Mouse (Mus musculus): ENCODE measurements around the gene Tmem28. TPM values are rescaled to one million over a fixed set of nuclear protein-coding genes. Genes with fewer than 3 reads are reported as not detected.

Tmem28 gene
- total RNA-seq (2018; cell fraction: chromatin; rRNA removed) = not detected
- not detected for total RNA-seq (2018; cell fraction: cytosol; rRNA removed)
- total RNA-seq (2018; cell fraction: nucleus; rRNA removed) = not detected
- polyA plus RNA-seq (2018) = not detected in 3 replicates

DNA sequence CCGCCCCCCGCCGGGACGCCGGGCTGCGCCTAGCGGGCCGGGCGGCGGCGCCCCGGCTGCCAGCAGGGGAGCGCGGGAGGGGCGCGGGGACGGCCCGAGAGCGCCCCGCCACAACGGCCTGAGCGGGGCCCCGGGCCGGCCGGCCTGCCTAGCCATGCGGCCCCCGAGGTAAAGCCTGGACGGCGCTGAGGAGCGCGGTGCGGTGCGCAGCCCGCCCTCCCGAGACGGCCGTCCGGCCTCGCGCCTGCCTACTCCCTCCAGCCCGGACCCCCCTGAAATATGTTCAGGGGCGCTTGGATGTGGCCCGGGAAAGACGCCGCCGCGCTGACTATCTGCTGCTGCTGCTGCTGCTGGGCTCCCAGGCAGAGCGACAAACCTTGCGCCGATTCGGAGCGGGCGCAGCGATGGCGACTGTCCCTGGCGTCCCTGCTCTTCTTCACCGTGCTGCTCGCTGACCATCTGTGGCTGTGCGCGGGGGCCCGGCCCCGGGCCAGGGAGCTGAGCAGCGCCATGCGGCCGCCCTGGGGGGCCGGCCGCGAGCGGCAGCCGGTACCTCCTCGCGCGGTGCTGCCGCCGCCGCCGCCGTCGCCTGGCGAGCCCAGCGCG lies at the start of gene Tmem28:
Gene Tmem28, plus strand, starts transcription at position 232 of the 606 bp plus-strand sequence.
- Histone ChIP-seq H3K27ac (no peak within 1 kb of the TSS), H3K79me2 (ENCODE audit: inconsistent target) (no peaks in the 10 kb centered on the region), H3K4me3 (ENCODE audit: inconsistent target) (no peak within 1 kb of the TSS), H3K36me3 (ENCODE audit: inconsistent target) (no peaks in the 10 kb centered on the region)
- WGBS (ENCODE audit: missing documents) = 21% methylated on average over 28 of the region's 82 CpGs

DNA sequence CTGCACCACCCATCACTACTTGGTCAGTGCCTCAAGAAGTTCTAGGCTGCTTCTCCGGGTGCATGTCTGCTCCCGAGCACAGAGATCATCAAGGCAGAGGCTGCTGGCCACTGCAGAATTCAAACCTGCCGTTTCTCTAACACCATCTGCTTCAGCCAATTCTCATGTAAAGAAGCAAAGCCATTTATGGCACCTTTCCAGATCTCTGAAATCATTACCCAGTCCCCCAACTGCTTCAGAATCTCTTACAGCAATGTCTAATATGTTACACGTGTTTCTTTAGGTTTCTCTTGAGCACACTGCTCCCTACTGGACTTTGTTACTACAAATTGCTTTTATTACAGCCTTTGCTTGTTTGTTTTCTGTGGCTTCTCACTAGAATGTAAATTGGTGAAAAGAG lies 40.5 kb upstream of the Tmem28 start:
- H3K27ac ChIP-seq = no peak overlapping the region
- no peak overlapping the region for H3K4me3 ChIP-seq (ENCODE audit: inconsistent target)
- 67% methylated on average over 4 of the region's 4 CpGs for WGBS (ENCODE audit: missing documents)
- H3K79me2 ChIP-seq (ENCODE audit: inconsistent target) = no peaks in the 10 kb centered on the region
- H3K36me3 ChIP-seq (ENCODE audit: inconsistent target) = no peaks in the 10 kb centered on the region

DNA sequence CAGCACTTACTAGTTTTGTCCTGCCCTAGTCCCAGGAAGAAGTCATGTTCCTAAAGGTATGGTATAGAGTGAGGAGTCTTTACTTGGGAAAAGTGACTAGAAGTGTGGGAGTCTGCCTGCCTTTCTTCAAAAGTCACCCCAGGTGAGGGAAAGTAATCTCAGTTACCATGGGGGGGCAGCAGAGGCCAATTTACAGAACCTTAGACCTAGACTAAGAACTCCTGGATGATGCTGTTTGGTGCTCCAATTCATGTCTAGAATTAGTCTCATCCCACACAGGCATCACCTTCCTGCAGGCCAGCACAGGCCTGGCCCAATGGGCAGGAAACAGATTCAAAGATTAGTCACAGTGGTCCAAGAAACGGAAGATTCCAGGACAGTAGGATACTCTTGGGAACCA lies 12.4 kb upstream of the Tmem28 start:
- 57% methylated on average over 1 of the region's 1 CpGs for WGBS (ENCODE audit: missing documents)
- no peaks in the 10 kb centered on the region for H3K36me3 ChIP-seq (ENCODE audit: inconsistent target)
- H3K4me3 ChIP-seq (ENCODE audit: inconsistent target) = no peak overlapping the region
- no peaks in the 10 kb centered on the region for H3K79me2 ChIP-seq (ENCODE audit: inconsistent target)
- H3K27ac ChIP-seq = no peak overlapping the region

DNA sequence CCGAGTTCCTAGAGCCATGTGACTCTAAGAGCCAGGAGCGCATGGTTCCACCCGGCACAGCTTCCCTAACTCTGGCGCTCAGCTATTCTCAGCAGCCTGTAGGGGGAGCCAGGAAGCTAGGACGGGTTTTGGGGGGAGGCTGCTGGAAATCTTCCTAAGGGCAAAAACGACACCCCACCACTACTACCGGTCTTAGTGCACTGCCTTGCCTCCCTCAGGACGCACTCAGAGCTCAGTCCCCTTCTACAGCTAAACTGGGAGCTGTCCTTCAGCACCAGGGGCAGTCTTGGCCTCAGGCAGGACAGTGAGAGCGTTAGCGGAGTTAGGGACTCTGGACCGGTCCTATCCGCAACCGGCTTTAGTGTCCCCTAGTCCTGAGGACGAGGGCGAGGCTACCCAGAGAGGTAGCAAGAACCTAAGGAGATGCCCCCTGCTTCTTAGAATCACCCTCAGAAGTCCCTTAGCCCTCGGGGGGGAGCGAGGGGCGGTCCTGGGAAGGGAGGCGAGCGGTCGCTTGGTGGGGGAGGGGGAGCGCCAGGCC lies 1.4 kb upstream of the Tmem28 start:
- no peak overlapping the region for H3K4me3 ChIP-seq (ENCODE audit: inconsistent target)
- H3K79me2 ChIP-seq (ENCODE audit: inconsistent target) = no peaks in the 10 kb centered on the region
- WGBS (ENCODE audit: missing documents) = 29% methylated on average over 20 of the region's 22 CpGs
- H3K27ac ChIP-seq = no peak overlapping the region
- H3K36me3 ChIP-seq (ENCODE audit: inconsistent target) = no peaks in the 10 kb centered on the region

- no peaks in the 10 kb centered on the region for H3K79me2 ChIP-seq (ENCODE audit: inconsistent target)
- no peaks in the 10 kb centered on the region for H3K36me3 ChIP-seq (ENCODE audit: inconsistent target)
- WGBS (ENCODE audit: missing documents) = 17% methylated on average over 49 of the region's 105 CpGs
- H3K27ac ChIP-seq = no peak overlapping the region
- no peak overlapping the region for H3K4me3 ChIP-seq (ENCODE audit: inconsistent target)
Measured at GRCm38 (mm10) chrX:99819936-99820789, 658 bp upstream of the Tmem28 start.

GRCm38 (mm10) chrX:99842090-99842489 lies 21.3 kb downstream of the Tmem28 start:
- H3K4me3 ChIP-seq (ENCODE audit: inconsistent target) = no peak overlapping the region
- 20% methylated on average over 2 of the region's 2 CpGs for WGBS (ENCODE audit: missing documents)
- H3K79me2 ChIP-seq (ENCODE audit: inconsistent target) = no peaks in the 10 kb centered on the region
- no peaks in the 10 kb centered on the region for H3K36me3 ChIP-seq (ENCODE audit: inconsistent target)
- no peak overlapping the region for H3K27ac ChIP-seq

GRCm38 (mm10) chrX:99853261-99853741 lies 32.5 kb downstream of the Tmem28 start:
- no peak overlapping the region for H3K4me3 ChIP-seq (ENCODE audit: inconsistent target)

GRCm38 (mm10) chrX:99853834-99854233 lies 33.0 kb downstream of the Tmem28 start:
- H3K27ac ChIP-seq = no peak overlapping the region
- H3K36me3 ChIP-seq (ENCODE audit: inconsistent target) = no peaks in the 10 kb centered on the region
- 78% methylated on average over 2 of the region's 3 CpGs for WGBS (ENCODE audit: missing documents)
- no peak overlapping the region for H3K4me3 ChIP-seq (ENCODE audit: inconsistent target)
- H3K79me2 ChIP-seq (ENCODE audit: inconsistent target) = no peaks in the 10 kb centered on the region

More at GRCm38 (mm10) chrX:99853261-99853741, 32.5 kb downstream of the Tmem28 start:
- Histone ChIP-seq H3K79me2 (ENCODE audit: inconsistent target) (no peaks in the 10 kb centered on the region), H3K27ac (no peak overlapping the region), H3K36me3 (ENCODE audit: inconsistent target) (no peaks in the 10 kb centered on the region)
- WGBS (ENCODE audit: missing documents) = 19% methylated on average over 28 of the region's 35 CpGs

DNA sequence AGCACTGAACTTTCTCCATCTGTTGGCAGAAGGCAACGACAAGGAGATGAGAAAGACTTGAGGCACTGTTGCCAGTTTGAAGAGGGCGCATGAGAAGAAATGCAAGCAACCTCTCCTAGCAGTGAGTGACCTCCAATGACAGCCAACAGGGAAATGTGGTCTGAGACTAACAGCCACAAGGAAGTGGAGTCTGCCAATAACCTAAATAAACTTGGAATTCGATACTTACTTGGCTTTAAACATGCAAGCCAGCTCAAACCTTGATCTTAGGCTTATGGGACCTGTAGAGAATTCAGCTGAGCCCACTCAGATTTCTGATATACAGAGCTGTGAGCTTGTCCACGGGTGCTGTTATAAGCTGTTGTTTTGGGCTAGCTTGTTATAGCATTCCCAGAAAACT lies 51.4 kb downstream of the Tmem28 start:
- no peaks in the 10 kb centered on the region for H3K36me3 ChIP-seq (ENCODE audit: inconsistent target)
- H3K27ac ChIP-seq = no peak overlapping the region
- H3K4me3 ChIP-seq (ENCODE audit: inconsistent target) = no peak overlapping the region
- WGBS (ENCODE audit: missing documents) = 79% methylated on average over 4 of the region's 4 CpGs
- no peaks in the 10 kb centered on the region for H3K79me2 ChIP-seq (ENCODE audit: inconsistent target)

DNA sequence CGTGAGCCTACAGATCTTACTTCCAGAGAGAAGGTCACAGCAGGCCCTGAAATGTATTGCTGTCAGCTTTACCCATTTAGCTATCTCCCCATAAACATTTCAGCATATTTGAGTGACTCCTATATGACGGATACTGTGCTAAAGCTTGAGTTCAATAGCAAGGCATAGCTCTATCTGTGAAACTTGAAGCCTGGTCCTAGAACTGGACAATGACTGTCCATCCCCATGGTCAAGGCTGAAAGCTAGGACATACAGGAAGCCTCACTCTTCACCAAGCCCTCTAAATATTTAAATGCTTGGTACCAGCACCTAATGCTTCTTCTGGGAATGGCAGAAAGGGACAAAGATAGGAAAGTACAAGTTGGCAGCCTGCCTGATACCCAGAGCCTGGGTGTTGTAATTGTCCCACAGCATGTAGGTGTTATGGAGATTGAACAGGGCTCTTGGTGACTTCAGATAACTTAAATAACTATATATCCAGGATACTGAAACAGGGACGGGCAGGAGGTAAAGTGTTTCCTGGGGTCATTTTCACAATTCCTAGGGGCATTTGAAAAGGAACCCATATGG lies 51.9 kb downstream of the Tmem28 start:
- Histone ChIP-seq H3K36me3 (ENCODE audit: inconsistent target) (no peaks in the 10 kb centered on the region), H3K27ac (no peak overlapping the region), H3K4me3 (ENCODE audit: inconsistent target) (no peak overlapping the region), H3K79me2 (ENCODE audit: inconsistent target) (no peaks in the 10 kb centered on the region)
- WGBS (ENCODE audit: missing documents) = 85% methylated on average over 3 of the region's 3 CpGs

GRCm38 (mm10) chrX:99873259-99873919 lies 52.6 kb downstream of the Tmem28 start:
- H3K79me2 ChIP-seq (ENCODE audit: inconsistent target) = no peaks in the 10 kb centered on the region
- WGBS (ENCODE audit: missing documents) = 79% methylated on average over 2 of the region's 2 CpGs
- H3K36me3 ChIP-seq (ENCODE audit: inconsistent target) = no peaks in the 10 kb centered on the region
- no peak overlapping the region for H3K27ac ChIP-seq
- no peak overlapping the region for H3K4me3 ChIP-seq (ENCODE audit: inconsistent target)

- Histone ChIP-seq H3K4me3 (ENCODE audit: inconsistent target) (no peak overlapping the region), H3K27ac (no peak overlapping the region), H3K36me3 (ENCODE audit: inconsistent target) (no peaks in the 10 kb centered on the region), H3K79me2 (ENCODE audit: inconsistent target) (no peaks in the 10 kb centered on the region)
- 37% methylated on average over 3 of the region's 4 CpGs for WGBS (ENCODE audit: missing documents)
Measured at GRCm38 (mm10) chrX:99873920-99874296, 53.1 kb downstream of the Tmem28 start.

GRCm38 (mm10) chrX:99876781-99877180 lies 56.0 kb downstream of the Tmem28 start:
- Histone ChIP-seq H3K79me2 (ENCODE audit: inconsistent target) (no peaks in the 10 kb centered on the region), H3K27ac (no peak overlapping the region), H3K4me3 (ENCODE audit: inconsistent target) (no peak overlapping the region), H3K36me3 (ENCODE audit: inconsistent target) (no peaks in the 10 kb centered on the region)
- WGBS (ENCODE audit: missing documents) = 85% methylated on average over 4 of the region's 4 CpGs

- H3K4me3 ChIP-seq (ENCODE audit: inconsistent target) = no peak overlapping the region
- 60% methylated on average over 2 of the region's 2 CpGs for WGBS (ENCODE audit: missing documents)
- H3K36me3 ChIP-seq (ENCODE audit: inconsistent target) = no peaks in the 10 kb centered on the region
- H3K27ac ChIP-seq = no peak overlapping the region
- no peaks in the 10 kb centered on the region for H3K79me2 ChIP-seq (ENCODE audit: inconsistent target)
Measured at GRCm38 (mm10) chrX:99883396-99883795, 62.6 kb downstream of the Tmem28 start.
